Mouse (Mus musculus) E14TG2a.4 (cell line): ENCODE measurements around the gene Fahd2a.
A peak's percentile ranks its signal among the peaks of the same experiment; 100 is the strongest.

Experiments
- H3K27me3 ChIP-seq: 2 replicates; pipeline ENCODE4 v1.6.1; 2014; ENCODE audit warnings: low read length, control low read depth; ENCODE audit not compliant: insufficient read depth
- H3K36me3 ChIP-seq: 2 replicates; pipeline ENCODE4 v1.6.1; 2014; ENCODE audit warnings: low read length, control low read depth; ENCODE audit not compliant: insufficient read depth
- H3K4me1 ChIP-seq: replicated peaks from 2 replicates; pipeline ENCODE4 v1.6.1; 2014; ENCODE audit warnings: low read depth, low read length, control low read depth
- H3K4me3 ChIP-seq: replicated peaks from 2 replicates; pipeline ENCODE4 v1.5.1; 2014; ENCODE audit warnings: mild to moderate bottlenecking, low read length
- H3K9me3 ChIP-seq: 2 replicates; pipeline ENCODE4 v1.6.1; 2014; ENCODE audit warnings: low read length, control low read depth
- CTCF ChIP-seq: conservative IDR thresholded peaks from 2 replicates; pipeline ENCODE4 v1.5.1; 2014; ENCODE audit warnings: low read length
- NANOG ChIP-seq: IDR thresholded peaks from 2 replicates; pipeline ENCODE4 v1.6.1; 2014; ENCODE audit warnings: borderline replicate concordance, low read length, mixed read lengths
- POU5F1 ChIP-seq: IDR thresholded peaks from 2 replicates; pipeline ENCODE4 v1.6.1; 2014; ENCODE audit warnings: low read length, borderline replicate concordance

Gene Fahd2a

GRCm38 (mm10) chr2:127471281-127471680 is 26.9 kb upstream of the Fahd2a start:
- Histone ChIP-seq H3K36me3 (no peaks in the 10 kb centered on the region), H3K4me3 (no peak overlapping the region), H3K4me1 (0 out of 2 replicates have a peak, but pooled peaks cover 4% of the 10 kb centered on the region), H3K27me3 (peaks cover 7% of the 10 kb centered on the region; the same call in 1 of the 2 replicates), H3K9me3 (no peaks in the 10 kb centered on the region)
- no peak for TF ChIP-seq NANOG
- TF ChIP-seq CTCF = no peak
- no peak for TF ChIP-seq POU5F1

GRCm38 (mm10) chr2:127470661-127471060 is 26.3 kb upstream of the Fahd2a start:
- Histone ChIP-seq H3K4me3 (no peak overlapping the region), H3K36me3 (no peaks in the 10 kb centered on the region), H3K9me3 (no peaks in the 10 kb centered on the region), H3K27me3 (peaks cover 11% of the 10 kb centered on the region), H3K4me1 (0 out of 2 replicates have a peak, but pooled peaks cover 4% of the 10 kb centered on the region)
- TF ChIP-seq NANOG (no peak), CTCF (no peak)

GRCm38 (mm10) chr2:127470183-127470582 is 25.8 kb upstream of the Fahd2a start:
- H3K27me3 ChIP-seq = peaks cover 15% of the 10 kb centered on the region
- H3K36me3 ChIP-seq = no peaks in the 10 kb centered on the region
- no peak for TF ChIP-seq POU5F1
- TF ChIP-seq CTCF = no peak
- TF ChIP-seq NANOG = no peak
- H3K9me3 ChIP-seq = no peaks in the 10 kb centered on the region
- 0 out of 2 replicates have a peak, but pooled peaks cover 4% of the 10 kb centered on the region for H3K4me1 ChIP-seq
- H3K4me3 ChIP-seq = no peak overlapping the region

- TF ChIP-seq NANOG = no peak
- peak; percentile 87 for TF ChIP-seq CTCF
- no peak for TF ChIP-seq POU5F1
- Histone ChIP-seq H3K4me3 (no peak overlapping the region), H3K27me3 (peaks cover 25% of the 10 kb centered on the region)
Observed at GRCm38 (mm10) chr2:127462314-127462713, 17.9 kb upstream of the Fahd2a start.

GRCm38 (mm10) chr2:127461351-127461750 is 17.0 kb upstream of the Fahd2a start:
- TF ChIP-seq NANOG (no peak), CTCF (no peak), POU5F1 (no peak)
- H3K4me3 ChIP-seq = no peak overlapping the region
- H3K9me3 ChIP-seq = peaks cover 5% of the 10 kb centered on the region; the same call in 1 of the 2 replicates
- H3K27me3 ChIP-seq = peaks cover 21% of the 10 kb centered on the region
- H3K36me3 ChIP-seq = no peaks in the 10 kb centered on the region
- peaks cover 14% of the 10 kb centered on the region; the same call in 1 of the 2 replicates for H3K4me1 ChIP-seq

More at GRCm38 (mm10) chr2:127462314-127462713, 17.9 kb upstream of the Fahd2a start:
- Histone ChIP-seq H3K4me1 (peaks cover 14% of the 10 kb centered on the region; the same call in 1 of the 2 replicates), H3K36me3 (no peaks in the 10 kb centered on the region), H3K9me3 (peaks cover 5% of the 10 kb centered on the region; the same call in 1 of the 2 replicates)

- Histone ChIP-seq H3K4me3 (no peak overlapping the region), H3K36me3 (no peaks in the 10 kb centered on the region), H3K9me3 (peaks cover 4% of the 10 kb centered on the region; the same call in 1 of the 2 replicates), H3K4me1 (peaks cover 14% of the 10 kb centered on the region; the same call in 1 of the 2 replicates), H3K27me3 (peaks cover 15% of the 10 kb centered on the region)
- TF ChIP-seq NANOG (no peak), POU5F1 (no peak), CTCF (no peak)
Observed at GRCm38 (mm10) chr2:127459341-127459740, 15.0 kb upstream of the Fahd2a start.

GRCm38 (mm10) chr2:127453764-127454163 is 9.4 kb upstream of the Fahd2a start:
- no peaks in the 10 kb centered on the region for H3K36me3 ChIP-seq
- H3K4me1 ChIP-seq = peaks cover 16% of the 10 kb centered on the region
- H3K4me3 ChIP-seq = no peak overlapping the region
- TF ChIP-seq NANOG (no peak), POU5F1 (no peak), CTCF (peak; percentile 95)
- no peaks in the 10 kb centered on the region for H3K9me3 ChIP-seq
- peaks cover 35% of the 10 kb centered on the region for H3K27me3 ChIP-seq

- H3K9me3 ChIP-seq = no peaks in the 10 kb centered on the region
- TF ChIP-seq CTCF = no peak
- TF ChIP-seq POU5F1 = no peak
- no peak for TF ChIP-seq NANOG
- H3K4me1 ChIP-seq = peaks cover 16% of the 10 kb centered on the region
- H3K27me3 ChIP-seq = peaks cover 35% of the 10 kb centered on the region
- H3K4me3 ChIP-seq = no peak overlapping the region
- H3K36me3 ChIP-seq = no peaks in the 10 kb centered on the region
Observed at GRCm38 (mm10) chr2:127453141-127453540, 8.8 kb upstream of the Fahd2a start.

GRCm38 (mm10) chr2:127451748-127452147 is 7.4 kb upstream of the Fahd2a start:
- Histone ChIP-seq H3K4me1 (peaks cover 16% of the 10 kb centered on the region), H3K9me3 (no peaks in the 10 kb centered on the region), H3K36me3 (no peaks in the 10 kb centered on the region), H3K4me3 (no peak overlapping the region), H3K27me3 (peaks cover 35% of the 10 kb centered on the region)
- TF ChIP-seq NANOG (no peak), POU5F1 (no peak), CTCF (no peak)

- TF ChIP-seq NANOG (no peak), POU5F1 (no peak), CTCF (no peak)
- Histone ChIP-seq H3K4me3 (no peak overlapping the region), H3K4me1 (peaks cover 20% of the 10 kb centered on the region), H3K27me3 (peaks cover 29% of the 10 kb centered on the region), H3K9me3 (no peaks in the 10 kb centered on the region), H3K36me3 (no peaks in the 10 kb centered on the region)
Observed at GRCm38 (mm10) chr2:127449691-127450090, 5.3 kb upstream of the Fahd2a start.
